Mouse (Mus musculus) lung, embryonic 16.5 days (tissue): ENCODE measurements around the gene Gm48551. TPM values are rescaled to one million over a fixed set of nuclear protein-coding genes. Genes with fewer than 3 reads are reported as not detected.

Experiments used
- ATAC-seq: fragments of 200-750 bp; cut with Nextera tagmentation; 2 replicates; pipeline ENCODE4 v1.8.0; 2017; ENCODE audit warnings: low read depth, mild to moderate bottlenecking, moderate library complexity
- H3K27ac ChIP-seq: fragments of 300-500 bp; sonication (generic); 2 replicates; pipeline ENCODE4 v1.5.1; 2014; ENCODE audit warnings: mild to moderate bottlenecking, control low read depth, low read length
- H3K27me3 ChIP-seq: fragments of 300-500 bp; sonication (generic); 2 replicates; pipeline ENCODE4 v1.6.1; 2014; ENCODE audit warnings: low read depth, low read length, mixed read lengths; ENCODE audit not compliant: control insufficient read depth, insufficient read depth
- H3K36me3 ChIP-seq: fragments of 300-500 bp; sonication (generic); 2 replicates; pipeline ENCODE4 v1.6.1; 2014; ENCODE audit warnings: low read length; ENCODE audit not compliant: control insufficient read depth, insufficient read depth
- H3K4me1 ChIP-seq: fragments of 300-500 bp; sonication (generic); replicated peaks from 2 replicates; pipeline ENCODE4 v1.6.1; 2014; ENCODE audit warnings: low read length, mixed read lengths; ENCODE audit not compliant: control insufficient read depth, insufficient read depth
- H3K4me2 ChIP-seq: fragments of 300-500 bp; sonication (generic); 2 replicates; pipeline ENCODE4 v1.6.1; 2014; ENCODE audit warnings: low read depth, low read length, control low read depth
- H3K4me3 ChIP-seq: fragments of 300-500 bp; sonication (generic); 2 replicates; pipeline ENCODE4 v1.5.1; 2014; ENCODE audit warnings: mild to moderate bottlenecking, low read length, control low read depth
- H3K9ac ChIP-seq: fragments of 300-500 bp; sonication (generic); 2 replicates; pipeline ENCODE4 v1.6.1; 2014; ENCODE audit warnings: low read length, control low read depth
- H3K9me3 ChIP-seq: fragments of 300-500 bp; sonication (generic); 2 replicates; pipeline ENCODE4 v1.6.1; 2016; ENCODE audit warnings: low read length; ENCODE audit not compliant: control insufficient read depth
- WGBS: fragments of 180-500 bp; shearing (Covaris S2); extraction: QIAGEN DNeasy Blood & Tissue Kit; methylation state at CpG from one replicate; pipeline ENCODE4 v1.1.7; 2014; 5-methylcytosine and 5-hydroxymethylcytosine counted together
- polyA plus RNA-seq: library from polyadenylated mRNA; unstranded; fragments of >200 nt; fragmentation: Nextera tagmentation; extraction: Ambion mirVana; gene quantifications from 2 replicates; pipeline ENCODE4 v1.2.1, GENCODE M21; 2015

Gm48551 gene
- polyA plus RNA-seq, 1 experiment from 2014 or later, result 3.1 TPM

DNA sequence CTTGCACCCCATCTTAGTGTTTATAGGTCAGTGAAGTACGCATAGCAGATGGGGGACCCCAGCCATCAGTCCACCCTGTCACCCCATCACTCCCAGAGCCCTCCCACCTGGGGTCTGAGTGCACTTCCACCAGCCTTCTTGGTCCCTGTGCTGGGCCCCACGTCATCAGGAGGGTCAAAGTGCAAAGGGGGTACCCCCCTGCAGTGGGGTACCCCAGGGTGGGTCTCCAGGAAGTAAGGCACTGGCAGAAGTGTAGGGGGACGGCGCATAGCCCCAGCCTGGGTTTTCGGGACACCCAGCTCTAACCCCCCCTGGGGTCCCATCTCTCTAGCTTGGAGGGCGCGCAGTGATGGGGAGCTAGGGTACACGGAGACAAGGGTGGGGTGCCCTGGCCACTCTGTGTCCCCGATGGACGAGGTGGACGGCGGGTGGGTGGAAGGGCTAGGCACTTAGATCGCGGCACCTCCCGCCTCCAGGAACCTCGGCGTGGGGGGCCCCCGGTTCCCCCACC lies 15.6 kb downstream of the Gm48551 start:
- H3K27ac ChIP-seq, result no peak overlapping the region
- no peak overlapping the region for H3K4me2 ChIP-seq
- H3K4me3 ChIP-seq, result no peak overlapping the region
- peaks cover 40% of the 10 kb centered on the region for H3K36me3 ChIP-seq
- H3K9ac ChIP-seq, result no peak overlapping the region
- ATAC-seq, result no peak
- no peaks in the 10 kb centered on the region for H3K27me3 ChIP-seq
- peaks cover 30% of the 10 kb centered on the region for H3K4me1 ChIP-seq
- WGBS, result 79% methylated on average over 18 of the region's 18 CpGs
- no peaks in the 10 kb centered on the region for H3K9me3 ChIP-seq

DNA sequence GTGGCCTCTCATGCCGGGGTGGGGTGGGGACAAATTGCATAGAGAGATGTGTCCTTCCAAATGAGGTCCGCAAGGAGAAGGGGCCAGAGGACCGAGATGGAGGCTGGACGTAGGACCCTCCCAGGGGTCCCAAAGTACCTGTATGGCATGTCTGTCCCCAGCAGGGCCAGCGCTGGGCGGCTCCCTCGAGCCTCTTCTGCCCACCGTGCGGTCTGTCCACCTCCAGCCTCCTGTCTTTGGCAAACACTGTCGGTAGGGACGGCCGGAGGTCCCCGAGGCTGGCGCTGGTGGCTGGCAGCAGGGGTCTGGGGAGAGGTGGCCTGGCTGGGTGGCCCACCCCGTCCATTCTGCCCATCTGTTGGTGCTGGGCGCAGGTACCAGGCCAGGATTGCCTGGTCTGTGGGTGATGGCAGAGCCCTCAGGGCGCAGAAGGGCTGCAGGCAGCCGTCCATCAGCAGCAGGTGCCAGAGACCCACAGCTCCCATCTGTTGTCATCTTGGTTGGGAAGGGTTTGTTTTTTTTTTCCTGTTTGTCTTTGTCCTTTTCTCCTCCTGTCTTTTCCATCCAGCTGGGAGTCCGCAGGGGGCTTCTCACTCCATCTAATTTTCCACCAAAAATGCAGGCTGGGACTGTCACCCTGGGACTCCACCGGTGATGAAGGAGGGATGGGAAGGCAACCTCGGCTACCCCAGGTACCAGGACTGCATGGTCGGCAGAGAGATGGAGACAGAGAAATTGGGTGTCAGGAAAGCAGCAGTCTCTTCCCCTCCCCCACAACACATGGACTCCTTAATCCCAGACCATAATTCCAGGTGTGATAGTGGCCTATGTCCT lies 16.3 kb downstream of the Gm48551 start:
- Histone ChIP-seq H3K9me3 (no peaks in the 10 kb centered on the region), H3K27ac (peak overlapping the region; percentile 32; the same call in 1 of the 2 replicates), H3K4me1 (peaks cover 30% of the 10 kb centered on the region), H3K9ac (no peak overlapping the region), H3K4me3 (no peak overlapping the region), H3K27me3 (no peaks in the 10 kb centered on the region), H3K4me2 (no peak overlapping the region), H3K36me3 (peaks cover 44% of the 10 kb centered on the region)
- WGBS, result 55% methylated on average over 22 of the region's 22 CpGs
- no peak for ATAC-seq

GRCm38 (mm10) chr10:81401205-81401520 lies 16.9 kb downstream of the Gm48551 start:
- no peak overlapping the region for H3K4me3 ChIP-seq
- H3K27ac ChIP-seq, result peak overlapping the region; percentile 93
- peaks cover 33% of the 10 kb centered on the region for H3K4me1 ChIP-seq
- H3K4me2 ChIP-seq, result no peak overlapping the region
- H3K27me3 ChIP-seq, result no peaks in the 10 kb centered on the region
- H3K9me3 ChIP-seq, result no peaks in the 10 kb centered on the region
- peaks cover 49% of the 10 kb centered on the region for H3K36me3 ChIP-seq
- WGBS, result 38% methylated on average over 10 of the region's 10 CpGs
- peak overlapping the region; percentile 60 for H3K9ac ChIP-seq
- ATAC-seq, result peak; percentile 1; the same call in 1 of the 2 replicates

- Histone ChIP-seq H3K4me1 (peaks cover 35% of the 10 kb centered on the region), H3K27me3 (no peaks in the 10 kb centered on the region), H3K27ac (peak overlapping the region; percentile 93), H3K4me2 (peak overlapping the region; percentile 51), H3K4me3 (peak overlapping the region; percentile 25; the same call in 1 of the 2 replicates), H3K9ac (peak overlapping the region; percentile 60), H3K36me3 (peaks cover 49% of the 10 kb centered on the region), H3K9me3 (no peaks in the 10 kb centered on the region)
- peak; percentile 86 for ATAC-seq
- WGBS, result 10% methylated on average over 18 of the region's 18 CpGs
Observed at GRCm38 (mm10) chr10:81401521-81402226, 17.4 kb downstream of the Gm48551 start.

- Histone ChIP-seq H3K27me3 (no peaks in the 10 kb centered on the region), H3K27ac (peak overlapping the region; percentile 93), H3K4me1 (peaks cover 41% of the 10 kb centered on the region), H3K9ac (peak overlapping the region; percentile 60), H3K9me3 (no peaks in the 10 kb centered on the region), H3K4me3 (no peak overlapping the region; the same call in 1 of the 2 replicates), H3K36me3 (peaks cover 53% of the 10 kb centered on the region), H3K4me2 (peak overlapping the region; percentile 51)
- ATAC-seq, result peak; percentile 1; the same call in 1 of the 2 replicates
- 23% methylated on average over 7 of the region's 7 CpGs for WGBS
Observed at GRCm38 (mm10) chr10:81402227-81402765, 18.0 kb downstream of the Gm48551 start.

DNA sequence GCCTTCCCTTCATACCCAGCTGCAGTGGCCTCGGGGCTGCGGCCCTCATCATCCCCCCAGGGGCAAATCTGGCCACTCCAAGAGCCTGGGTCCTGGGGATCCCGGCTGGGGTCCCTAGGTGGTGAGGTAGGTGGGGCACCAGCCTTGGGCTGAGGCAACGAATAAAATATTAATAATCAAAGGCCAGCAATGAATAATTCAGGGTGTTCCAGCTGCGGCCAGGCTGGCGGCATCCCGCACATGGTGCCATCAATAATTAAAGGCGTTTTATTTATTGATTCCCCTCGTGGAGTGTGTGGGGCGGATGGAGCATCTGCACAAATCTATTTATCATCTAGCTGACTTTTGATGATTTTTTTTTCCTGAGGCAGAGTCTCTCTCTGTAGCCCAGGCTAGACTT lies 19.2 kb downstream of the Gm48551 start:
- 66% methylated on average over 10 of the region's 10 CpGs for WGBS

GRCm38 (mm10) chr10:81404082-81404481 lies 19.8 kb downstream of the Gm48551 start:
- H3K27me3 ChIP-seq, result no peaks in the 10 kb centered on the region
- peaks cover 47% of the 10 kb centered on the region for H3K36me3 ChIP-seq
- no peak overlapping the region for H3K4me3 ChIP-seq
- no peak for ATAC-seq
- H3K4me2 ChIP-seq, result no peak overlapping the region
- WGBS, result 29% methylated on average over 9 of the region's 9 CpGs
- peaks cover 58% of the 10 kb centered on the region for H3K4me1 ChIP-seq
- H3K9me3 ChIP-seq, result no peaks in the 10 kb centered on the region
- H3K9ac ChIP-seq, result peak overlapping the region; percentile 7; the same call in 1 of the 2 replicates
- H3K27ac ChIP-seq, result no peak overlapping the region

More for the DNA sequence above, 19.2 kb downstream of the Gm48551 start:
- no peak for ATAC-seq
- peak overlapping the region; percentile 60 for H3K9ac ChIP-seq
- H3K4me2 ChIP-seq, result no peak overlapping the region
- peaks cover 47% of the 10 kb centered on the region for H3K36me3 ChIP-seq
- no peaks in the 10 kb centered on the region for H3K9me3 ChIP-seq
- peak overlapping the region; percentile 93 for H3K27ac ChIP-seq
- peaks cover 53% of the 10 kb centered on the region for H3K4me1 ChIP-seq
- H3K4me3 ChIP-seq, result no peak overlapping the region
- H3K27me3 ChIP-seq, result no peaks in the 10 kb centered on the region

DNA sequence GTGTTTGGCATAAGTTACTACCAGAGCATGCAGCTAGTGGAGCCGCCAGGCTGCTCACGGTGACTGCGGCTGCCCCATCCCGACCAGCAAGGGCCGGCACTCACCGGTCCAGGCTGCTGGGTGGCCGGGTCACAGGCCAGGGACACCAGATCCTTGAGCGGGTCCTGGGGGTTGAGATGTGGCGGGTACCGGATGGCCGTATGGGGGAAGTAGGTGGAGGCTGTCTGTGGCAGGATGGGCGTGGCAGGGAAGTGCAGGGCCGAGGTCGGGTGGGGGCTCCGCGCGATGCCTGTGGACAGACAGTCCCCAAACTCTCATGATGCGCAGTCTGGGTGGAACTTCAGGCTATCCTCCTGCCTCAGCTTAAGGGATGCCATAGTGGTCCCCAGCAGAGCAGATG lies 20.5 kb downstream of the Gm48551 start:
- Histone ChIP-seq H3K36me3 (peaks cover 40% of the 10 kb centered on the region), H3K9ac (no peak overlapping the region), H3K9me3 (no peaks in the 10 kb centered on the region), H3K27me3 (no peaks in the 10 kb centered on the region), H3K4me3 (no peak overlapping the region), H3K27ac (peak overlapping the region; percentile 33; the same call in 1 of the 2 replicates), H3K4me2 (peak overlapping the region; percentile 23; the same call in 1 of the 2 replicates), H3K4me1 (peaks cover 62% of the 10 kb centered on the region)
- 65% methylated on average over 18 of the region's 18 CpGs for WGBS
- no peak for ATAC-seq
